Mouse (Mus musculus) embryonic facial prominence, embryonic 11.5 days (tissue): Measurements from ENCODE around the gene Ulk3. TPM values are rescaled to one million over a fixed set of nuclear protein-coding genes. Genes with fewer than 3 reads are reported as not detected.

Experiments
- ATAC-seq: fragments of 200-750 bp; cut with Nextera tagmentation; replicated peaks from 2 replicates; pipeline ENCODE4 v1.8.0; 2017; ENCODE audit warnings: low read depth; ENCODE audit not compliant: insufficient number of reproducible peaks, low FRiP score, low TSS enrichment
- DNase-seq: peaks from one replicate; pipeline ENCODE4 v3.0.0-alpha.2; 2015; ENCODE audit warnings: low spot score
- H3K27ac ChIP-seq: fragments of 300-500 bp; sonication (generic); replicated peaks from 2 replicates; pipeline ENCODE4 v1.5.1; 2014; ENCODE audit warnings: mild to moderate bottlenecking, low read depth, low read length, control low read depth
- H3K27me3 ChIP-seq: fragments of 300-500 bp; sonication (generic); 2 replicates; pipeline ENCODE4 v1.6.1; 2014; ENCODE audit warnings: mild to moderate bottlenecking, low read length, moderate library complexity, mixed read lengths; ENCODE audit not compliant: control insufficient read depth, insufficient read depth
- H3K36me3 ChIP-seq: fragments of 300-500 bp; sonication (generic); replicated peaks from 2 replicates; pipeline ENCODE4 v1.6.1; 2014; ENCODE audit warnings: low read depth, mild to moderate bottlenecking, low read length, moderate library complexity, mixed read lengths; ENCODE audit not compliant: control insufficient read depth, insufficient read depth
- H3K4me1 ChIP-seq: fragments of 300-500 bp; sonication (generic); 2 replicates; pipeline ENCODE4 v1.6.1; 2014; ENCODE audit warnings: low read length, mixed read lengths; ENCODE audit not compliant: control insufficient read depth, insufficient read depth
- H3K4me2 ChIP-seq: fragments of 300-500 bp; sonication (generic); 2 replicates; pipeline ENCODE4 v1.6.1; 2014; ENCODE audit warnings: low read depth, mild to moderate bottlenecking, control low read depth, low read length, moderate library complexity
- H3K4me3 ChIP-seq: fragments of 300-500 bp; sonication (generic); 2 replicates; pipeline ENCODE4 v1.5.1; 2014; ENCODE audit warnings: low read depth, low read length, control low read depth
- H3K9ac ChIP-seq: fragments of 300-500 bp; sonication (generic); replicated peaks from 2 replicates; pipeline ENCODE4 v1.6.1; 2014; ENCODE audit warnings: mild to moderate bottlenecking, control low read depth, low read length
- H3K9me3 ChIP-seq: fragments of 300-500 bp; sonication (generic); replicated peaks from 2 replicates; pipeline ENCODE4 v1.6.1; 2016; ENCODE audit warnings: mild to moderate bottlenecking, low read length, inconsistent platforms, mixed read lengths; ENCODE audit not compliant: control insufficient read depth
- WGBS: fragments of 180-500 bp; shearing (Covaris S2); extraction: QIAGEN DNeasy Blood & Tissue Kit; methylation state at CpG from one replicate; pipeline ENCODE4 v1.1.7; 2014; 5-methylcytosine and 5-hydroxymethylcytosine counted together
- polyA plus RNA-seq: library from polyadenylated mRNA; unstranded; fragments of >200 nt; fragmentation: Nextera tagmentation; extraction: Ambion mirVana; gene quantifications from 2 replicates; pipeline ENCODE4 v1.2.1, GENCODE M21; 2014

The Ulk3 gene
- polyA plus RNA-seq, 1 experiment from 2014 or later = 6.1 TPM

DNA sequence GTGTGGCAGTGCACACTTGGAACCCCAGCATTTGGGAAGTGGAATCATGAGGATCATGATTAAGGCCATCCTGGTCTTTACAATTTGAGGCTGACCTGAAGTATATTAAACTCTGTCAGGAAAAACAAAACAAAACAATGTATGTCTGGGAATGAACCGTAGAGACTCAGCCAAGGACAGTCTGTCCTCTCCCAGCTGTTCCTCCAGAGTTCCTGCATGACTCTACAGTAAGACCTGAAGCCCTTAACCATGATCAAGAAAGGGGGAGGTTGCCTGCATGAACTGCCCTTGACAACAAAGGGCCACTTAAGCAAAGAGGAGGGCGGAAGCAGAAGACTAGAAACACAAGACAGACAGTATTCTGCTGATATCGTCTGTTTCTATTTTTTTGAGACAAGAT lies 13.7 kb upstream of the Ulk3 start:
- Histone ChIP-seq H3K36me3 (no peaks in the 10 kb centered on the region; the same call in 1 of the 2 replicates), H3K27me3 (no peaks in the 10 kb centered on the region), H3K4me3 (no peak overlapping the region), H3K9ac (no peak overlapping the region), H3K4me2 (no peak overlapping the region), H3K4me1 (no peaks in the 10 kb centered on the region), H3K9me3 (no peaks in the 10 kb centered on the region), H3K27ac (no peak overlapping the region)
- 80% methylated on average over 3 of the region's 3 CpGs for WGBS
- ATAC-seq = no peak
- DNase-seq = no peak

DNA sequence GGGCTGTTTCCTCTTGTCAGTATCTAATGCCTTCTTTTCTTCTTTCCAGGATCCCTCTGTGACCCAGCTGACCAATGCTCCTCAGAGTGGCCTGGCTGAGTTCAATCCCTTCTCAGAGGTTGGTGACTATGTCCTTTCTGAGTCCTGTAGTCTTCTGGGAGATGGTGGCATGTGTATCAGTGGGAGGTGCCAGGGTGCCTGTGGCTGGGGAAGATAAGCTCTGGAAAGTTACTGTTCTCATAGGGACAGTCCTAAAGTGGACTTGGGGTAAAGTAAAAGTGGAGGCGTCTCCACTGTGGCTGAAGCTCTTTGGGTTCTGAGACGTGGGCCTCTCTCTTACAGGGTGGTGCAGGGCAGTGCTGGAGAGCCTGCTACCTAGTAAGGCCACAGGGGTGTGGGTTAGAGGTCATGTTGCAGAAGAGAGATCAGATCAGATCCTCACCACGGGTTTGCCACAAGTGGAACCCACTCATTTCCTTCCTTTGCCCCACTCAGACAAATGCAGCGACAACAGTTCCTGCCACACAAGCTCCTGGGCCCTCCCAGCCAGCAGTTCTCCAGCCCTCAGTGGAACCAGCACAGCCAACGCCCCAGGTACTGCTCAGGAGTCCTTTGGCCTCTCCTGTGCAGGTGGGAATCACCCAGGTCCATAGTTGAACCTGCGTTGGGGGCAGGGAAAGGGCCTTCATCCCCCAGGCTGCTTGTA lies 12.0 kb upstream of the Ulk3 start:
- H3K27me3 ChIP-seq = no peaks in the 10 kb centered on the region
- no peak overlapping the region for H3K9ac ChIP-seq
- H3K36me3 ChIP-seq = no peaks in the 10 kb centered on the region; the same call in 1 of the 2 replicates
- H3K4me3 ChIP-seq = no peak overlapping the region
- WGBS = 78% methylated on average over 6 of the region's 6 CpGs
- DNase-seq = no peak
- no peaks in the 10 kb centered on the region for H3K4me1 ChIP-seq
- H3K4me2 ChIP-seq = no peak overlapping the region
- H3K27ac ChIP-seq = no peak overlapping the region
- ATAC-seq = no peak
- no peaks in the 10 kb centered on the region for H3K9me3 ChIP-seq

DNA sequence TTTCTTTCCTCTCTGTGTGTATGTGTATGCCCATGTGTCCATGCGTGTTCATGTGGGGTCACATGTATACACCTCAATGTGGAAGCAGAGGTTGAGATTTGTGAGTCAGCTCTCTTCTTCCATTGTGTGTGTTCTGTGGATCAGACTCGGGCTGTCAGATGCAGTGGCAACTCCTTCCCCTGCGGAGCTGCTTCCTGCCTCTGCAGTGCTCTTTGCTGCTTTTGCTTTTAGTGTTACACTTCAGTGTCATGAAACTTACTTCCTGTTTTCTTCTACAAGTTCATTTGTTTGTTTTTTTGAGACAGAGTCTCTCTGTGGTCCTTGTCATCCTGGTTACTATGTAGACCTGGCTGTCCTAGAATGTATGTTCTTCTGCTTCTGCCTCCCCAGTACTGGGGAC lies 4.3 kb upstream of the Ulk3 start:
- no peak overlapping the region for H3K9ac ChIP-seq
- no peak overlapping the region for H3K4me3 ChIP-seq
- ATAC-seq (no peak), DNase-seq (no peak)
- 84% methylated on average over 3 of the region's 3 CpGs for WGBS
- H3K27me3 ChIP-seq = no peaks in the 10 kb centered on the region
- no peaks in the 10 kb centered on the region for H3K4me1 ChIP-seq
- H3K4me2 ChIP-seq = no peak overlapping the region
- no peaks in the 10 kb centered on the region for H3K9me3 ChIP-seq
- no peaks in the 10 kb centered on the region; the same call in 1 of the 2 replicates for H3K36me3 ChIP-seq
- H3K27ac ChIP-seq = no peak overlapping the region

DNA sequence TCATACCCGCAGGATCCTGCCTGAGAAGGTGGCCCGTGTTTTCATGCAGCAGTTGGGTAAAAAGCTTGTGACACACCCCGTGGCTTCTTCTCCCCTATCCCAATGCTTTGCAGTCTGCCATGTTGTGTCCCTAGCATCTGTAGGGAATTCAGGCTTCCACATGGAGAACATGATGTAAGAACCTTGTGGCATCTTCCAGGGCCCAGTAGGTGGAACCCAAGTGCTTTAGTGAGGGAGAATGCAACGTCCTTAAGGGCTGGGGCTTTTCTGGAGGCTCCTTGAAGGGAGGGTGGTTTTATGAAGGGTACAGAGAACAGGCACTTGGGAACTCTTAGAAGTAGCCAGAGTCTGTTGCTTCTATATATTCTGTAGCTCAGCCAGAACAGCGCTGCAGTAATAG lies 1.5 kb downstream of the Ulk3 start:
- Histone ChIP-seq H3K27ac (no peak overlapping the region), H3K4me2 (no peak overlapping the region; the same call in 1 of the 2 replicates), H3K9me3 (no peaks in the 10 kb centered on the region), H3K27me3 (no peaks in the 10 kb centered on the region), H3K9ac (no peak overlapping the region; the same call in 1 of the 2 replicates), H3K4me3 (no peak overlapping the region), H3K4me1 (no peaks in the 10 kb centered on the region), H3K36me3 (no peaks in the 10 kb centered on the region)
- ATAC-seq = no peak
- WGBS = 40% methylated on average over 5 of the region's 5 CpGs
- peak; percentile 11 for DNase-seq

DNA sequence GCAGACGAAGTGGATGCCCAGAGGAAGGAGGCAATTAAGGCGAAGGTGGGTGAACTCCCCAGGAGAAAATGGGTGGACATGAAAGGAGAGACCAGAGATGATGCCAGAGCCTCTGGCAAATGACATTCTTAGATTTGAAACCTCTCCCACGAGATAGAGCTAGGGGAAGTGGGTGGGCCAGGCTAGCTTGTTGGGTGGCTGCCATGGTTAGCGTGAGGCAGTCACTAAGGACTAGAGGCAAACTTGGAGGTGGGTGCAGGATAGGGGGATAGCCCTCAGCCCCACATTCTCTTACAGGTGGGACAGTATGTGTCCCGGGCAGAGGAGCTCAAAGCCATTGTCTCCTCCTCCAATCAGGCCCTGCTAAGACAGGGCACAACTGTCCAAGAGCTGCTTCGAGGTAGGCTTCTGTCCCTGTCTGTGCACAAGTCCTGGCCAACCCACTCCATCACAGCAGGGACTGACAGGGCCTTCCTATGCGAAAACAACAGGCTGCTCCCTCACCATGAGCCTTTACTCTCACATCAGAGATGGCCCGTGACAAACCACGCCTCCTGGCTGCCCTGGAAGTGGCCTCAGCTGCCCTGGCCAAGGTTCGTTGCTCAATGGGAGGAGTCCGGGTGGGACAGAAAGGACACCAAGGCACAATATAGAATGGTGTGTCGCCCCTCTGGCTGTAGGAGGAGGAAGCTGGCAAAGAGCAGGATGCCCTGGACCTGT lies 4.4 kb downstream of the Ulk3 start:
- 45% methylated on average over 12 of the region's 12 CpGs for WGBS
- H3K4me3 ChIP-seq = no peak overlapping the region
- no peaks in the 10 kb centered on the region for H3K9me3 ChIP-seq
- H3K27me3 ChIP-seq = no peaks in the 10 kb centered on the region
- no peak overlapping the region for H3K4me2 ChIP-seq
- DNase-seq (no peak), ATAC-seq (no peak)
- H3K36me3 ChIP-seq = no peaks in the 10 kb centered on the region
- no peak overlapping the region for H3K27ac ChIP-seq
- H3K4me1 ChIP-seq = no peaks in the 10 kb centered on the region
- H3K9ac ChIP-seq = no peak overlapping the region

DNA sequence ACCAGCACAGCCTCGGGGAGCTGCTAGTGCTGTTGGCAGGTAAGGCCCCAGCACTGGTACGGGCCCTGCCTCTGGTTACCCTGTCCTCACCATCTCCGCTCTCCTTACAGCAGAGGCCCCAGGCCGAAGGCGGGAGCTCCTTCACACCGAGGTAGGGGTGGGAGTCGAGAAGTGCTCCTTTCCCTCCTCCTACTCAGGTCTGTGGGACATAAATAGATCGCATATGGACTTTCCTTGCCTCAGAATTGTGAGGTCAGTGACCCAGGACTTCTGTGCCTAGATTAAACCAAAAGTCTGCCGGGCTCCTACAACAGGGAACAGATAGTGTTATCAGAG lies 4.9 kb downstream of the Ulk3 start:
- DNase-seq (no peak), ATAC-seq (no peak)
- Histone ChIP-seq H3K27ac (no peak overlapping the region), H3K9me3 (no peaks in the 10 kb centered on the region), H3K4me1 (no peaks in the 10 kb centered on the region; the same call in 1 of the 2 replicates), H3K9ac (no peak overlapping the region), H3K27me3 (no peaks in the 10 kb centered on the region), H3K4me2 (no peak overlapping the region), H3K36me3 (no peaks in the 10 kb centered on the region), H3K4me3 (no peak overlapping the region)
- WGBS = 74% methylated on average over 9 of the region's 9 CpGs

DNA sequence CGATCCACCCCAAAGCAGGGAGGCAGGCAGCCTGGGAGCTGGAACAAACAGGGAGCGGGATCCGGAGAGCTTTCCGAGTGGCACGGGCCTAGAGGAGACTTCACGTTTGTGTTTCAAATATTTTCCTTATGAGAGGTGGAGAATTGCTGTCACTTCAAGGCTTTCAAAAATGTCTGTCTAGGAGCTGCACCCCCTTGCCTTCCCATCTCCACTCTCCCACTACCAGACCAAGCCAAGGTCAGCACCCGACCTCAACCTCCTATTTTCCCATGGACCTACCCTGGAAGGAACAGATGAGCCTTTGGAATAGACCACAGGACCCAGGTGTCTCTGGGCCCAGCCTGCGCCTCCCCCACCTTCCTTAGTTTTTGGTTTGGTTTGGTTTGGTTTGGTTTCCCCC lies 8.0 kb downstream of the Ulk3 start:
- Histone ChIP-seq H3K36me3 (no peaks in the 10 kb centered on the region), H3K4me1 (no peaks in the 10 kb centered on the region; the same call in 1 of the 2 replicates), H3K27ac (no peak overlapping the region), H3K4me3 (no peak overlapping the region), H3K27me3 (no peaks in the 10 kb centered on the region), H3K4me2 (no peak overlapping the region), H3K9me3 (no peaks in the 10 kb centered on the region), H3K9ac (no peak overlapping the region)
- WGBS = 74% methylated on average over 8 of the region's 8 CpGs
- DNase-seq = no peak
- no peak for ATAC-seq

DNA sequence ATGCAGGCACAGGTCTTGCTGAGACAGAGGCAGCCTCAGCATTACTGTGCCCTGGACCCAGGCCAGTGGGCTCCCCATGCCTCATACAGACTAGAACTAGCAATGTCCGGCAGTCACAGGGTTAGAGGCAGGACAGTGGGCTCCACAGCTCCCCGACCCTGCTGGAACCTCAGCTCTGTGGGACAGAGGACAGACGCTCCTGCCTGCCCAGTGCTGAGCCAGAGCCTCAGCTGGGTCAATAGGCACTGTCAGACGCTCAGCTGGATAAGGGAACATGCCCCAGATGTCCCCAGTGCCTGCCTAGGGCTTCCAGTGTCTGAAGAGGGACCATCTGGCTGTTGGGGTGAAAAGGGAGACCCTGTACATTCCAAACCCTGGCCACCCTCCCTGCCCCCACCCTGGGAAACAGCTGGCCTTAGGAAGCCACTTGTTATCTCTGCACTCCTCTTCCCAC lies 8.7 kb downstream of the Ulk3 start:
- Histone ChIP-seq H3K4me1 (no peaks in the 10 kb centered on the region; the same call in 1 of the 2 replicates), H3K4me3 (no peak overlapping the region), H3K27ac (0 out of 2 replicates have a peak overlapping the region, but pooled peaks have one; percentile 13), H3K9me3 (no peaks in the 10 kb centered on the region), H3K27me3 (no peaks in the 10 kb centered on the region), H3K4me2 (no peak overlapping the region), H3K36me3 (no peaks in the 10 kb centered on the region), H3K9ac (no peak overlapping the region)
- DNase-seq (no peak), ATAC-seq (peak; percentile 42; the same call in 1 of the 2 replicates)
- 23% methylated on average over 4 of the region's 4 CpGs for WGBS
